Mouse (Mus musculus) heart, adult 2 months (tissue): ENCODE measurements at regions not wholly inside any gene's neighbourhood (a gene's known extent, or its start where the extent isn't known, plus 50 kb on each side); places are given as distances from the start of the nearest gene placed in this dataset.

Experiments used
- DNase-seq, 2 experiments: peaks; one replicate each; pipeline ENCODE4 v3.0.0; 2021
- H3K27ac ChIP-seq: fragments of 200-600 bp; 2 replicates; pipeline ENCODE4 v1.8.1; 2022
- H3K27me3 ChIP-seq: fragments of 200-500 bp; 2 replicates; pipeline ENCODE4 v1.6.1; 2012; ENCODE audit warnings: mild to moderate bottlenecking, low read length, inconsistent platforms, mixed read lengths; ENCODE audit not compliant: control insufficient read depth, insufficient read depth
- H3K36me3 ChIP-seq: fragments of 200-500 bp; 2 replicates; pipeline ENCODE4 v1.6.1; 2012; ENCODE audit warnings: low read length, inconsistent platforms; ENCODE audit not compliant: control insufficient read depth, insufficient read depth
- H3K4me1 ChIP-seq: fragments of 200-500 bp; 2 replicates; pipeline ENCODE4 v1.6.1; 2011; ENCODE audit warnings: low read length; ENCODE audit not compliant: control insufficient read depth, insufficient read depth
- H3K4me3 ChIP-seq: fragments of 200-600 bp; 2 replicates; pipeline ENCODE4 v1.8.1; 2022
- H3K79me2 ChIP-seq: fragments of 200-500 bp; replicated peaks from 2 replicates; pipeline ENCODE4 v1.6.1; 2012; ENCODE audit warnings: mild to moderate bottlenecking, inconsistent platforms, low read length, moderate library complexity, mixed read lengths; ENCODE audit not compliant: control insufficient read depth, insufficient read depth
- H3K9ac ChIP-seq: fragments of 200-500 bp; 2 replicates; pipeline ENCODE4 v1.6.1; 2012; ENCODE audit warnings: low read depth, mild to moderate bottlenecking, control low read depth, inconsistent platforms, low read length, mixed read lengths
- CTCF ChIP-seq: fragments of 200-600 bp; IDR thresholded peaks from 2 replicates; pipeline ENCODE4 v1.8.1; 2022; ENCODE audit warnings: antibody characterized with exemption, mild to moderate bottlenecking, moderate library complexity
- EP300 ChIP-seq: fragments of 200-500 bp; IDR thresholded peaks from 2 replicates; pipeline ENCODE4 v1.6.1; 2011; ENCODE audit warnings: low read depth, low read length, control low read depth; ENCODE audit not compliant: insufficient read depth
- POLR2A ChIP-seq: fragments of 200-500 bp; IDR thresholded peaks from 2 replicates; pipeline ENCODE4 v1.6.1; 2011; ENCODE audit warnings: mild to moderate bottlenecking, low read depth, low read length, control low read depth; ENCODE audit not compliant: insufficient read depth
- WGBS: fragments of 180-500 bp; shearing (Covaris S2); methylation state at CpG from one replicate; pipeline ENCODE4 v1.1.7; 2018; 5-methylcytosine and 5-hydroxymethylcytosine counted together
- intact Hi-C: fragments of 180-260 bp; cut with DNase I; formaldehyde crosslinking; loops from one replicate; pipeline ENCODE4 v1.15.1; 2025

GRCm38 (mm10) chr1:154104779-154105178 is 96.2 kb upstream of the Zfp648 start:
- H3K4me1 ChIP-seq, result peaks cover 8% of the 10 kb centered on the region
- DNase-seq, result no peak
- no peaks in the 10 kb centered on the region for H3K79me2 ChIP-seq
- intact Hi-C loops, result loop anchor here (5.0 kb wide), 1 partner anchor 207 kb away; the partner anchor contains the start of gene Glul
- no peak overlapping the region for H3K27ac ChIP-seq
- WGBS, result 77% methylated on average over 1 of the region's 1 CpGs
- no peak overlapping the region for H3K4me3 ChIP-seq
- no peaks in the 10 kb centered on the region for H3K27me3 ChIP-seq
- no peak overlapping the region for H3K9ac ChIP-seq
- H3K36me3 ChIP-seq, result no peaks in the 10 kb centered on the region
- TF ChIP-seq EP300 (no peak), CTCF (no peak), POLR2A (no peak)

DNA sequence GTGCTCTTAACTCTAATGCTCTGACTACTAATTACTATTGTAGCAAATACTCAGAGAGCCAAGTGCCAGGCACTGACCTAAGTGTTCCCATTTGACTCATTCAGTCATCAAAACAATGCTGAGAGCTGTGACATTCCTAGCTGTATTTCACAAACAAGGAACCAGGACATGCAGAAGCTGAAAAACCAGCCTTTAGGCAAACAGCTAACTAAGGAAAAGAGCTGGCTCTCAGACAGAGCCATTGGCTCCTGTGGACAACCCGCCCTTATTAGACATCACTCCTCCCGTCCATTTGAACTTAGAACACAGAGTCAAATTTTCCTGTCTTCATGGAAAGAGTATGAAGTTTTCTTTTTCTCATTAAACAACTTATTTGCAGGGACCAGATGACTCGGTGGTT is 88.5 kb upstream of the Zfp648 start:
- H3K27me3 ChIP-seq, result no peaks in the 10 kb centered on the region
- peak; percentile 21 to 30 for DNase-seq
- no peak overlapping the region for H3K4me3 ChIP-seq
- H3K36me3 ChIP-seq, result no peaks in the 10 kb centered on the region
- H3K9ac ChIP-seq, result no peak overlapping the region
- H3K79me2 ChIP-seq, result no peaks in the 10 kb centered on the region
- WGBS, result 47% methylated on average over 3 of the region's 3 CpGs
- TF ChIP-seq EP300 (no peak), CTCF (no peak), POLR2A (no peak)
- peaks cover 3% of the 10 kb centered on the region for H3K4me1 ChIP-seq
- intact Hi-C loops, result no loop called here
- no peak overlapping the region for H3K27ac ChIP-seq

DNA sequence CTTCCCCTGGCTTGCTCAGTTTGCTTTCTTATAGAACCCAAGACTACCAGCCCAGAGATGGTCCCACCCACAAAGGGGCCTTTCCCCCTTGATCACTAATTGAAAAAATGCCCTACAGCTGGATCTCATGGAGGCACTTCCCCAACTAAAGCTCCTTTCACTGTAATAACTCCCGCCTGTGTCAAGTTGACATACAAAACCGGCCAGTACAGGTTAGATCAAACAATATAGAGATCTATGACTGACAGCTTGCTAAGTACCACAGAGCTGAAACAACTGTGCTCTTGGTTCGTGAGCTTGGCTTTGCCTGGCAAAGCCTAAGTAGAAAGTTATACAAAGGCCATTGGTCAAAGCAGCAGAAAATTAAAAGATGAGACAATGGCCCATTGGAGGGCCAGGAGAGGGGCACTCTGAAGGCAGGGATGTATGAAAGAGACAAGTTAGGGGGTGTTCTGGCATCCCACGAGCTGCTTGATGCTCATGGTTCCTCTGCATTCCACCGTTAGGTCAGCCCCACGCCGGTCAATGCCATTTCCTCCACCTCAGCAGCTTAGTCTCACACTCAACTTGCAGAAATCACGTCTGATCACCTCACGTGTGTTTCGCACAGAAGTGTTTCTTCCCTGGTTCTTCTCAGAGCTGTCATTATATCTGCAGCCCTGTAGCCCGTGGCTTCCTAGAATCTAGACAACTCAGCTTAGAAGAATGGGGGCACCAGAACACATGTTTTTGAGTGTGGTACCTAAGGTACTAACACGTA is 87.5 kb upstream of the Zfp648 start:
- Histone ChIP-seq H3K4me3 (no peak overlapping the region), H3K27ac (peak overlapping the region; percentile 18; the same call in 1 of the 2 replicates), H3K79me2 (no peaks in the 10 kb centered on the region), H3K36me3 (no peaks in the 10 kb centered on the region), H3K4me1 (peaks cover 7% of the 10 kb centered on the region), H3K27me3 (no peaks in the 10 kb centered on the region), H3K9ac (no peak overlapping the region)
- 87% methylated on average over 12 of the region's 12 CpGs for WGBS
- no peak for TF ChIP-seq EP300
- no peak for TF ChIP-seq CTCF
- no peak for TF ChIP-seq POLR2A
- intact Hi-C loops, result no loop called here
- no peak for DNase-seq

GRCm38 (mm10) chr1:154116188-154116710 is 84.7 kb upstream of the Zfp648 start:
- H3K79me2 ChIP-seq, result no peaks in the 10 kb centered on the region
- no peak overlapping the region for H3K27ac ChIP-seq
- peaks cover 7% of the 10 kb centered on the region for H3K4me1 ChIP-seq
- no peak overlapping the region for H3K9ac ChIP-seq
- 69% methylated on average over 7 of the region's 7 CpGs for WGBS
- no peaks in the 10 kb centered on the region for H3K36me3 ChIP-seq
- intact Hi-C loops, result no loop called here
- TF ChIP-seq EP300, result no peak
- TF ChIP-seq POLR2A, result no peak
- no peak for TF ChIP-seq CTCF
- DNase-seq, result no peak
- H3K4me3 ChIP-seq, result no peak overlapping the region
- no peaks in the 10 kb centered on the region for H3K27me3 ChIP-seq

- peak overlapping the region; percentile 53 for H3K27ac ChIP-seq
- peaks cover 7% of the 10 kb centered on the region for H3K4me1 ChIP-seq
- no peak overlapping the region for H3K4me3 ChIP-seq
These were observed 83.7 kb upstream of the Zfp648 start for GRCm38 (mm10) chr1:154117346-154117687.

GRCm38 (mm10) chr1:154117688-154118373 is 83.2 kb upstream of the Zfp648 start:
- Histone ChIP-seq H3K79me2 (no peaks in the 10 kb centered on the region), H3K4me1 (peaks cover 6% of the 10 kb centered on the region), H3K4me3 (no peak overlapping the region), H3K36me3 (no peaks in the 10 kb centered on the region), H3K27ac (peak overlapping the region; percentile 66), H3K9ac (no peak overlapping the region), H3K27me3 (no peaks in the 10 kb centered on the region)
- 14% methylated on average over 20 of the region's 20 CpGs for WGBS
- DNase-seq, result peak; percentile 72 to 80
- intact Hi-C loops, result loop anchor here (1.0 to 2.0 kb wide), 4 partner anchors 42 to 223 kb away; no protein-coding TSS in a partner anchor
- TF ChIP-seq EP300 (peak; percentile 66), CTCF (peak; percentile 38; the same call in 1 of the 2 replicates), POLR2A (no peak)

More at GRCm38 (mm10) chr1:154117346-154117687, 83.7 kb upstream of the Zfp648 start:
- no peaks in the 10 kb centered on the region for H3K27me3 ChIP-seq
- no peaks in the 10 kb centered on the region for H3K79me2 ChIP-seq
- TF ChIP-seq EP300, result no peak
- no peak for TF ChIP-seq CTCF
- TF ChIP-seq POLR2A, result no peak
- no peak overlapping the region for H3K9ac ChIP-seq
- intact Hi-C loops, result no loop called here
- 55% methylated on average over 11 of the region's 11 CpGs for WGBS
- no peaks in the 10 kb centered on the region for H3K36me3 ChIP-seq
- no peak for DNase-seq
